ENCODE assay signal across 8 mouse cellular contexts in genomic region chr10:93276857-93277256, GRCm38 (mm10). TPM values are rescaled to one million over a fixed set of nuclear protein-coding genes. Genes with fewer than 3 reads are reported as not detected.
DNase-seq lines count a peak whose midpoint lies in the region; ATAC-seq and TF ChIP-seq lines count a peak whose summit lies in the region.

No protein-coding gene starts in this region.

- peak overlapping the region; percentile 62 for H3K4me2 ChIP-seq in hindbrain, embryonic 16.5 days (ENCODE audit: low read length)
- H3K4me2 ChIP-seq in neural tube, embryonic 15.5 days: peak overlapping the region; percentile 53

- no peaks in the 10 kb centered on the region for H3K36me3 ChIP-seq in hindbrain, embryonic 16.5 days (ENCODE audit: control insufficient read depth, insufficient read depth, low read length)
- H3K36me3 ChIP-seq in neural tube, embryonic 15.5 days: no peaks in the 10 kb centered on the region

- H3K4me1 ChIP-seq in cortical plate, adult 2 months (ENCODE audit: control insufficient read depth, insufficient read depth, low read length): peaks cover 10% of the 10 kb centered on the region
- H3K4me1 ChIP-seq in hindbrain, embryonic 16.5 days (ENCODE audit: control insufficient read depth, insufficient read depth, low read depth, low read length): peaks cover 30% of the 10 kb centered on the region
- peaks cover 46% of the 10 kb centered on the region for H3K4me1 ChIP-seq in neural tube, embryonic 15.5 days

- no peaks in the 10 kb centered on the region for H3K9me3 ChIP-seq in hindbrain, embryonic 16.5 days (ENCODE audit: control insufficient read depth, low read length)
- no peaks in the 10 kb centered on the region for H3K9me3 ChIP-seq in neural tube, embryonic 15.5 days (replicated peaks)

- no peak for ATAC-seq in hindbrain, embryonic 16.5 days
- ATAC-seq in neural tube, embryonic 15.5 days (ENCODE audit: low FRiP score): no peak

- peak overlapping the region; percentile 60 for H3K9ac ChIP-seq in hindbrain, embryonic 16.5 days (ENCODE audit: low read depth, low read length)
- H3K9ac ChIP-seq in neural tube, embryonic 15.5 days (replicated peaks): peak overlapping the region; percentile 51

- H3K27me3 ChIP-seq in hindbrain, embryonic 16.5 days (replicated peaks; ENCODE audit: control insufficient read depth, insufficient read depth, low read length): no peaks in the 10 kb centered on the region
- no peaks in the 10 kb centered on the region for H3K27me3 ChIP-seq in neural tube, embryonic 15.5 days (replicated peaks)

- DNase-seq in layer of hippocampus, adult 2 months (ENCODE audit: low spot score in 2 of 2): no peak
- DNase-seq in layer of hippocampus, adult 11-12 months (ENCODE audit: low spot score): no peak
- DNase-seq in layer of hippocampus, postnatal 25 days (ENCODE audit: extremely low spot score in 1 of 2, low spot score in 1 of 2): no peak
- DNase-seq in thymus, postnatal 4 days: no peak
- no peak for DNase-seq in kidney, adult 18-20 months

- TF ChIP-seq POLR2A in cortical plate, adult 2 months (IDR thresholded peaks at IDR 0.05; ENCODE audit: extremely low read depth, insufficient read depth, low read length): no peak

- no peak for TF ChIP-seq CTCF in layer of hippocampus, adult 2 months (conservative IDR thresholded peaks at IDR 0.05)
- no peak for TF ChIP-seq CTCF in cortical plate, adult 2 months (IDR thresholded peaks at IDR 0.05; ENCODE audit: extremely low read depth, insufficient read depth, low read length)

- WGBS in hindbrain, embryonic 16.5 days: 29% methylated on average over 9 of the region's 9 CpGs
- WGBS in neural tube, embryonic 15.5 days: 38% methylated on average over 9 of the region's 9 CpGs

- peak overlapping the region; percentile 36; the same call in 1 of the 2 replicates for H3K4me3 ChIP-seq in layer of hippocampus, adult 2 months
- H3K4me3 ChIP-seq in cortical plate, adult 2 months (ENCODE audit: insufficient read depth, low read length): no peak overlapping the region; the same call in 1 of the 2 replicates
- H3K4me3 ChIP-seq in hindbrain, embryonic 16.5 days (ENCODE audit: low read length): peak overlapping the region; percentile 42
- peak overlapping the region; percentile 36 for H3K4me3 ChIP-seq in neural tube, embryonic 15.5 days (replicated peaks)

- H3K27ac ChIP-seq in layer of hippocampus, adult 2 months: peak overlapping the region; percentile 96
- H3K27ac ChIP-seq in cortical plate, adult 2 months (ENCODE audit: insufficient read depth, low read length): peak overlapping the region; percentile 91
- H3K27ac ChIP-seq in hindbrain, embryonic 16.5 days (ENCODE audit: low read depth, low read length): peak overlapping the region; percentile 91
- H3K27ac ChIP-seq in neural tube, embryonic 15.5 days (replicated peaks): peak overlapping the region; percentile 88

RNA-seq across cellular contexts. Expression of gene Elk3, which starts 34.1 kb away (rescaled TPM):
- total RNA-seq in layer of hippocampus, adult 2 months (2021): 1 to 10 TPM; 8.9 to 9.7 TPM
- 6.5 and 6.9 TPM in 2 replicates for polyA plus RNA-seq in cortical plate, adult 2 months (2012; rRNA removed)
- 4.1 and 8.8 TPM in 2 replicates for polyA plus RNA-seq in hindbrain, embryonic 16.5 days (2015; fragmentation: Nextera tagmentation; extraction: Ambion mirVana)
- polyA plus RNA-seq in neural tube, embryonic 15.5 days (2015; fragmentation: Nextera tagmentation; extraction: Ambion mirVana): 8.6 and 10.1 TPM in 2 replicates
- 1 to 10 TPM; 7.6 to 8.5 TPM for total RNA-seq in layer of hippocampus, postnatal 25 days (2021)
